Mouse (Mus musculus) CH12.LX (cell line): Measurements from ENCODE around the gene Focad. TPM values are rescaled to one million over a fixed set of nuclear protein-coding genes. Genes with fewer than 3 reads are reported as not detected.

ENCODE experiments used
- DNase-seq: peaks from one replicate; pipeline ENCODE4 v3.0.0-alpha.2; 2013; ENCODE audit errors: extremely low read depth
- H3K27ac ChIP-seq: 2 replicates; pipeline ENCODE4 v1.5.1; 2012; ENCODE audit warnings: low read depth, mild to moderate bottlenecking, control low read depth, moderate library complexity; ENCODE audit not compliant: insufficient read depth
- H3K27me3 ChIP-seq: replicated peaks from 2 replicates; pipeline ENCODE3; 2012; ENCODE audit warnings: inconsistent platforms
- H3K36me3 ChIP-seq, 2 experiments: replicated peaks in 1 of 2; 2 replicates each; pipeline versions ENCODE3 to v1.6.1; 2012; ENCODE audit warnings: inconsistent platforms in 1 of 2, low read length in 1 of 2, mild to moderate bottlenecking in 1 of 2, mixed read lengths in 1 of 2, moderate library complexity in 1 of 2; ENCODE audit not compliant: control insufficient read depth in 1 of 2, insufficient read depth in 1 of 2
- H3K4me1 ChIP-seq, 2 experiments: 2 replicates each; pipeline ENCODE4 v1.6.1; 2012; ENCODE audit warnings: inconsistent platforms in 1 of 2, moderate library complexity in 1 of 2; ENCODE audit not compliant: insufficient read depth in 2 of 2, control insufficient read depth in 1 of 2
- H3K4me2 ChIP-seq: 2 replicates; pipeline ENCODE4 v1.6.1; 2012; ENCODE audit warnings: low read depth, mild to moderate bottlenecking, control low read depth; ENCODE audit not compliant: poor library complexity, insufficient read depth, severe bottlenecking
- H3K4me3 ChIP-seq, 3 experiments: fragments of 150-350 bp in 1 of 3; sonication (generic) in 1 of 3; replicated peaks in 1 of 3; 2 replicates each; pipeline versions ENCODE3 to v1.5.1; 2011 to 2012; ENCODE audit warnings: low read depth in 2 of 3, low read length in 2 of 3, mild to moderate bottlenecking in 2 of 3, moderate library complexity in 2 of 3, control low read depth in 1 of 3, improper control_type of control experiment in 1 of 3, inconsistent platforms in 1 of 3, mixed read lengths in 1 of 3; ENCODE audit not compliant: poor library complexity in 1 of 3
- H3K79me2 ChIP-seq: replicated peaks from 2 replicates; pipeline ENCODE4 v1.6.1; 2012; ENCODE audit warnings: mild to moderate bottlenecking, moderate library complexity; ENCODE audit not compliant: control insufficient read depth, poor library complexity, insufficient read depth, severe bottlenecking; ENCODE audit errors: extremely low read depth
- H3K9ac ChIP-seq: 2 replicates; pipeline ENCODE4 v1.6.1; 2012; ENCODE audit warnings: low read depth, mild to moderate bottlenecking, control low read depth, moderate library complexity; ENCODE audit not compliant: insufficient read depth
- H3K9me3 ChIP-seq: replicated peaks from 2 replicates; pipeline ENCODE3; 2012; ENCODE audit warnings: low read length, inconsistent platforms, mixed read lengths
- BHLHE40 ChIP-seq: IDR thresholded peaks from 2 replicates; pipeline ENCODE4 v1.6.1; 2011; ENCODE audit warnings: mild to moderate bottlenecking, low read depth, low read length, improper control_type of control experiment
- CHD1 ChIP-seq: IDR thresholded peaks from 2 replicates; pipeline ENCODE4 v1.6.1; 2012; ENCODE audit warnings: low read depth, low read length, improper control_type of control experiment, inconsistent platforms
- CTCF ChIP-seq, 2 experiments: IDR thresholded peaks in 1 of 2; conservative IDR thresholded peaks in 1 of 2; 2 replicates each; pipeline ENCODE4 v1.5.1; 2011 to 2012; ENCODE audit warnings: low read depth in 2 of 2, low read length in 2 of 2, improper control_type of control experiment in 1 of 2, inconsistent platforms in 1 of 2, mild to moderate bottlenecking in 1 of 2, moderate library complexity in 1 of 2
- E2F4 ChIP-seq: IDR thresholded peaks from 2 replicates; pipeline ENCODE4 v1.6.1; 2011; ENCODE audit warnings: low read depth, low read length, improper control_type of control experiment; ENCODE audit not compliant: insufficient replicate concordance
- ELF1 ChIP-seq: IDR thresholded peaks from 2 replicates; pipeline ENCODE4 v1.6.1; 2014; ENCODE audit warnings: low read depth, mild to moderate bottlenecking, inconsistent platforms, low read length, improper control_type of control experiment
- EP300 ChIP-seq: IDR thresholded peaks from 2 replicates; pipeline ENCODE4 v1.6.1; 2011; ENCODE audit warnings: low read length, improper control_type of control experiment
- ETS1 ChIP-seq: conservative IDR thresholded peaks from 2 replicates; pipeline ENCODE4 v1.6.1; 2012; ENCODE audit warnings: low read depth, mild to moderate bottlenecking, inconsistent platforms, low read length, improper control_type of control experiment, moderate library complexity
- IRF4 ChIP-seq: IDR thresholded peaks from 2 replicates; pipeline ENCODE4 v1.6.1; 2014; ENCODE audit warnings: low read depth, mild to moderate bottlenecking, inconsistent platforms, low read length, improper control_type of control experiment
- MAFK ChIP-seq: IDR thresholded peaks from 2 replicates; pipeline ENCODE4 v1.6.1; 2011; ENCODE audit warnings: low read length, improper control_type of control experiment; ENCODE audit not compliant: insufficient replicate concordance
- MAX ChIP-seq: IDR thresholded peaks from 2 replicates; pipeline ENCODE4 v1.6.1; 2011; ENCODE audit warnings: low read length, improper control_type of control experiment
- MAZ ChIP-seq: IDR thresholded peaks from 2 replicates; pipeline ENCODE4 v1.6.1; 2012; ENCODE audit warnings: low read depth, mild to moderate bottlenecking, inconsistent platforms, low read length, improper control_type of control experiment, moderate library complexity
- MEF2A ChIP-seq: IDR thresholded peaks from 2 replicates; pipeline ENCODE4 v1.6.1; 2014; ENCODE audit warnings: low read depth, mild to moderate bottlenecking, inconsistent platforms, low read length, improper control_type of control experiment, borderline replicate concordance
- MXI1 ChIP-seq: IDR thresholded peaks from 2 replicates; pipeline ENCODE4 v1.6.1; 2011; ENCODE audit warnings: mild to moderate bottlenecking, low read depth, low read length, improper control_type of control experiment
- NELFE ChIP-seq: IDR thresholded peaks from 2 replicates; pipeline ENCODE4 v1.6.1; 2011; ENCODE audit warnings: low read depth, low read length, improper control_type of control experiment
- NRF1 ChIP-seq: IDR thresholded peaks from 2 replicates; pipeline ENCODE4 v1.6.1; 2014; ENCODE audit warnings: low read depth, mild to moderate bottlenecking, inconsistent platforms, low read length, improper control_type of control experiment, moderate library complexity
- PAX5 ChIP-seq: IDR thresholded peaks from 2 replicates; pipeline ENCODE4 v1.6.1; 2012; ENCODE audit warnings: low read length, inconsistent platforms, mixed read lengths
- POLR2A ChIP-seq: IDR thresholded peaks from 2 replicates; pipeline ENCODE4 v1.6.1; 2011; ENCODE audit warnings: low read depth, mild to moderate bottlenecking, improper control_type of control experiment, low read length
- POLR2AphosphoS2 ChIP-seq: IDR thresholded peaks from 2 replicates; pipeline ENCODE4 v1.6.1; 2011; ENCODE audit warnings: low read depth, low read length, improper control_type of control experiment
- RCOR1 ChIP-seq: conservative IDR thresholded peaks from 2 replicates; pipeline ENCODE4 v1.6.1; 2012; ENCODE audit warnings: low read depth, mild to moderate bottlenecking, inconsistent platforms, low read length, improper control_type of control experiment
- SIN3A ChIP-seq: IDR thresholded peaks from 2 replicates; pipeline ENCODE4 v1.6.1; 2012; ENCODE audit warnings: low read length, improper control_type of control experiment, inconsistent platforms
- SMC3 ChIP-seq: IDR thresholded peaks from 2 replicates; pipeline ENCODE4 v1.6.1; 2011; ENCODE audit warnings: low read depth, low read length, improper control_type of control experiment
- TBP ChIP-seq: conservative IDR thresholded peaks from 2 replicates; pipeline ENCODE4 v1.6.1; 2011; ENCODE audit warnings: low read depth, low read length, improper control_type of control experiment
- UBTF ChIP-seq: IDR thresholded peaks from 2 replicates; pipeline ENCODE4 v1.6.1; 2012; ENCODE audit warnings: low read depth, mild to moderate bottlenecking, inconsistent platforms, low read length, improper control_type of control experiment, moderate library complexity
- USF1 ChIP-seq: IDR thresholded peaks from 2 replicates; pipeline ENCODE4 v1.6.1; 2014; ENCODE audit warnings: low read depth, mild to moderate bottlenecking, inconsistent platforms, low read length, improper control_type of control experiment
- USF2 ChIP-seq: conservative IDR thresholded peaks from 2 replicates; pipeline ENCODE4 v1.6.1; 2011; ENCODE audit warnings: low read depth, low read length, improper control_type of control experiment
- ZKSCAN1 ChIP-seq: IDR thresholded peaks from 2 replicates; pipeline ENCODE4 v1.6.1; 2012; ENCODE audit warnings: low read depth, inconsistent platforms, low read length, improper control_type of control experiment, borderline replicate concordance
- ZMIZ1 ChIP-seq: IDR thresholded peaks from 2 replicates; pipeline ENCODE4 v1.6.1; 2012; ENCODE audit warnings: low read depth, mild to moderate bottlenecking, inconsistent platforms, low read length, improper control_type of control experiment
- dilution Hi-C: fragments of 300-500 bp; cut with MboI; formaldehyde crosslinking; loops from 2 replicates; pipeline ENCODE4 v1.14.3; 2020; ENCODE audit warnings: low sequenced_read_pairs; ENCODE audit not compliant: extremely low pct_unique_long_range_greater_than_20kb, extremely low pct_ligation_motif_present
- in situ Hi-C: fragments of 300-500 bp; cut with MboI; formaldehyde crosslinking; loops from 3 replicates; pipeline ENCODE4 v1.14.3; 2019; ENCODE audit warnings: low sequenced_read_pairs, low pct_ligation_motif_present, low pct_unique_long_range_greater_than_20kb, mixed read lengths
- polyA plus RNA-seq: library from polyadenylated mRNA; unstranded; fragments of >175 nt; gene quantifications from 2 replicates; pipeline ENCODE4 v1.2.1, GENCODE M21; 2012; ENCODE audit warnings: low read depth; ENCODE audit not compliant: insufficient read length
- total RNA-seq, 2 experiments: library from RNA; depleted of rRNA; stranded (reverse); fragments of 300-350 nt in 1 of 2; fragments of >200 nt in 1 of 2; gene quantifications; 2 replicates each; pipeline ENCODE4 v1.2.3; 2012 to 2014

Focad gene
- total and polyA plus RNA-seq, 3 experiments, result 17.3 to 18.9 (median 18.2) TPM

- H3K4me3 ChIP-seq, result no peak overlapping the region
- no peaks in the 10 kb centered on the region for H3K9me3 ChIP-seq
- H3K27me3 ChIP-seq, result no peaks in the 10 kb centered on the region
- H3K9ac ChIP-seq, result no peak overlapping the region
- no peak for TF ChIP-seq ELF1
- TF ChIP-seq EP300, result no peak
- no peak for TF ChIP-seq NELFE
- no peak for TF ChIP-seq ZKSCAN1
- no peak for TF ChIP-seq ZMIZ1
- TF ChIP-seq USF1, result no peak
- TF ChIP-seq SMC3, result no peak
- no peak for TF ChIP-seq USF2
- TF ChIP-seq CTCF (conservative IDR thresholded peaks at IDR 0.05 in 1 of 2, IDR thresholded peaks at IDR 0.05 in 1 of 2; ENCODE audit: low read depth in 2 of 2, low read length in 2 of 2), result no peak
- no peak for TF ChIP-seq POLR2A
- no peak for TF ChIP-seq E2F4
- no peak for TF ChIP-seq SIN3A
- TF ChIP-seq NRF1, result no peak
- no peak for TF ChIP-seq CHD1
- no peak for TF ChIP-seq MAFK
- dilution Hi-C loops (no loop called here), in situ Hi-C loops (no loop called here)
- DNase-seq, result no peak
- no peak overlapping the region for H3K4me2 ChIP-seq
- H3K36me3 ChIP-seq, result peaks cover 4 to 9% of the 10 kb centered on the region in 2 experiments
- H3K79me2 ChIP-seq, result no peaks in the 10 kb centered on the region
- no peaks in the 10 kb centered on the region for H3K4me1 ChIP-seq
- H3K27ac ChIP-seq, result no peak overlapping the region
These were observed 201.1 kb downstream of the Focad start for GRCm38 (mm10) chr4:88295537-88295936.

- Histone ChIP-seq H3K4me3 (no peak overlapping the region), H3K27ac (no peak overlapping the region), H3K79me2 (no peaks in the 10 kb centered on the region), H3K9me3 (no peaks in the 10 kb centered on the region), H3K9ac (no peak overlapping the region), H3K4me2 (no peak overlapping the region), H3K4me1 (no peaks in the 10 kb centered on the region), H3K36me3 (peaks cover 0 to 23% of the 10 kb centered on the region in 2 experiments), H3K27me3 (no peaks in the 10 kb centered on the region)
- DNase-seq, result no peak
- dilution Hi-C loops (no loop called here), in situ Hi-C loops (no loop called here)
- TF ChIP-seq MAZ (no peak), UBTF (no peak), ZKSCAN1 (no peak), PAX5 (no peak), MAFK (no peak), MEF2A (no peak), E2F4 (no peak), RCOR1 (no peak), MXI1 (no peak), ETS1 (no peak), USF1 (no peak), IRF4 (no peak), TBP (no peak), SMC3 (no peak), POLR2AphosphoS2 (no peak), CHD1 (no peak), BHLHE40 (no peak), CTCF (conservative IDR thresholded peaks at IDR 0.05 in 1 of 2, IDR thresholded peaks at IDR 0.05 in 1 of 2; ENCODE audit: low read depth in 2 of 2, low read length in 2 of 2) (no peak), ZMIZ1 (no peak), MAX (no peak)
These were observed 205.1 kb downstream of the Focad start for GRCm38 (mm10) chr4:88299551-88299950.
